Mouse (Mus musculus) forebrain, embryonic 15.5 days (tissue): ENCODE measurements around the gene Capn13. TPM values are rescaled to one million over a fixed set of nuclear protein-coding genes. Genes with fewer than 3 reads are reported as not detected.

Experiments
- ATAC-seq: fragments of 200-750 bp; cut with Nextera tagmentation; replicated peaks from 2 replicates; pipeline ENCODE4 v1.8.0; 2017; ENCODE audit warnings: mild to moderate bottlenecking, moderate TSS enrichment, moderate library complexity
- H3K27ac ChIP-seq: fragments of 300-500 bp; sonication (generic); replicated peaks from 2 replicates; pipeline ENCODE4 v1.5.1; 2015; ENCODE audit warnings: mild to moderate bottlenecking, inconsistent platforms
- H3K27me3 ChIP-seq: fragments of 300-500 bp; sonication (generic); 2 replicates; pipeline ENCODE4 v1.6.1; 2015; ENCODE audit warnings: inconsistent platforms
- H3K36me3 ChIP-seq: fragments of 300-500 bp; sonication (generic); 2 replicates; pipeline ENCODE4 v1.6.1; 2015; ENCODE audit warnings: mild to moderate bottlenecking, inconsistent platforms
- H3K4me1 ChIP-seq: fragments of 300-500 bp; sonication (generic); 2 replicates; pipeline ENCODE4 v1.6.1; 2015; ENCODE audit warnings: inconsistent platforms
- H3K4me2 ChIP-seq: fragments of 300-500 bp; sonication (generic); replicated peaks from 2 replicates; pipeline ENCODE4 v1.6.1; 2015; ENCODE audit warnings: mild to moderate bottlenecking, inconsistent platforms
- H3K4me3 ChIP-seq: fragments of 300-500 bp; sonication (generic); 2 replicates; pipeline ENCODE4 v1.5.1; 2015; ENCODE audit warnings: mild to moderate bottlenecking, inconsistent platforms
- H3K9ac ChIP-seq: fragments of 300-500 bp; sonication (generic); replicated peaks from 2 replicates; pipeline ENCODE4 v1.6.1; 2015; ENCODE audit warnings: mild to moderate bottlenecking, inconsistent platforms
- H3K9me3 ChIP-seq: fragments of 300-500 bp; sonication (generic); 2 replicates; pipeline ENCODE4 v1.6.1; 2016; ENCODE audit warnings: inconsistent platforms
- WGBS: fragments of 180-500 bp; shearing (Covaris S2); methylation state at CpG from one replicate; pipeline ENCODE4 v1.1.7; 2015; ENCODE audit warnings: mixed read lengths; 5-methylcytosine and 5-hydroxymethylcytosine counted together
- polyA plus RNA-seq: library from polyadenylated mRNA; unstranded; fragments of >200 nt; fragmentation: Nextera tagmentation; extraction: Ambion mirVana; gene quantifications from 2 replicates; pipeline ENCODE4 v1.2.1, GENCODE M21; 2015

The Capn13 gene
- polyA plus RNA-seq, 1 experiment from 2014 or later, result not detected

GRCm38 (mm10) chr17:73329071-73329470 lies 71.6 kb downstream of the Capn13 start:
- Histone ChIP-seq H3K4me3 (no peak overlapping the region), H3K27me3 (no peaks in the 10 kb centered on the region), H3K27ac (no peak overlapping the region), H3K4me1 (peaks cover 7% of the 10 kb centered on the region; the same call in 1 of the 2 replicates), H3K4me2 (no peak overlapping the region), H3K9ac (no peak overlapping the region), H3K9me3 (no peaks in the 10 kb centered on the region), H3K36me3 (no peaks in the 10 kb centered on the region)
- WGBS, result 51% methylated on average over 5 of the region's 5 CpGs
- ATAC-seq, result no peak

- WGBS, result 45% methylated on average over 6 of the region's 6 CpGs
Measured at GRCm38 (mm10) chr17:73325314-73325713, 75.4 kb downstream of the Capn13 start.

GRCm38 (mm10) chr17:73324732-73325131 lies 75.9 kb downstream of the Capn13 start:
- no peak overlapping the region for H3K9ac ChIP-seq
- H3K9me3 ChIP-seq, result no peaks in the 10 kb centered on the region
- H3K27ac ChIP-seq, result no peak overlapping the region
- H3K27me3 ChIP-seq, result no peaks in the 10 kb centered on the region
- H3K4me3 ChIP-seq, result no peak overlapping the region
- peaks cover 7% of the 10 kb centered on the region; the same call in 1 of the 2 replicates for H3K4me1 ChIP-seq
- no peaks in the 10 kb centered on the region for H3K36me3 ChIP-seq
- no peak overlapping the region for H3K4me2 ChIP-seq
- 47% methylated on average over 6 of the region's 6 CpGs for WGBS
- no peak for ATAC-seq

More at GRCm38 (mm10) chr17:73325314-73325713, 75.4 kb downstream of the Capn13 start:
- Histone ChIP-seq H3K36me3 (no peaks in the 10 kb centered on the region), H3K27ac (no peak overlapping the region), H3K27me3 (no peaks in the 10 kb centered on the region), H3K4me2 (no peak overlapping the region), H3K4me3 (no peak overlapping the region), H3K9ac (no peak overlapping the region), H3K4me1 (peaks cover 7% of the 10 kb centered on the region; the same call in 1 of the 2 replicates), H3K9me3 (no peaks in the 10 kb centered on the region)
- ATAC-seq, result no peak

GRCm38 (mm10) chr17:73323981-73324380 lies 76.7 kb downstream of the Capn13 start:
- Histone ChIP-seq H3K9me3 (no peaks in the 10 kb centered on the region), H3K4me1 (peaks cover 7% of the 10 kb centered on the region; the same call in 1 of the 2 replicates), H3K4me3 (no peak overlapping the region), H3K27me3 (no peaks in the 10 kb centered on the region), H3K36me3 (no peaks in the 10 kb centered on the region), H3K27ac (no peak overlapping the region), H3K9ac (no peak overlapping the region), H3K4me2 (no peak overlapping the region)
- WGBS, result 80% methylated on average over 3 of the region's 3 CpGs
- no peak for ATAC-seq

GRCm38 (mm10) chr17:73314786-73315185 lies 85.9 kb downstream of the Capn13 start:
- H3K4me3 ChIP-seq, result no peak overlapping the region
- no peak for ATAC-seq
- 95% methylated on average over 13 of the region's 13 CpGs for WGBS
- H3K9me3 ChIP-seq, result no peaks in the 10 kb centered on the region
- no peaks in the 10 kb centered on the region for H3K4me1 ChIP-seq
- no peaks in the 10 kb centered on the region for H3K27me3 ChIP-seq
- H3K9ac ChIP-seq, result no peak overlapping the region
- H3K36me3 ChIP-seq, result no peaks in the 10 kb centered on the region
- H3K27ac ChIP-seq, result no peak overlapping the region
- no peak overlapping the region for H3K4me2 ChIP-seq

GRCm38 (mm10) chr17:73311491-73311890 lies 89.2 kb downstream of the Capn13 start:
- H3K36me3 ChIP-seq, result no peaks in the 10 kb centered on the region
- H3K27ac ChIP-seq, result no peak overlapping the region
- no peaks in the 10 kb centered on the region for H3K27me3 ChIP-seq
- H3K9me3 ChIP-seq, result no peaks in the 10 kb centered on the region
- WGBS, result 92% methylated on average over 5 of the region's 5 CpGs
- no peak overlapping the region for H3K4me2 ChIP-seq
- H3K4me3 ChIP-seq, result no peak overlapping the region
- H3K9ac ChIP-seq, result no peak overlapping the region
- ATAC-seq, result no peak
- no peaks in the 10 kb centered on the region for H3K4me1 ChIP-seq

GRCm38 (mm10) chr17:73308691-73309090 lies 92.0 kb downstream of the Capn13 start:
- H3K9ac ChIP-seq, result no peak overlapping the region
- no peaks in the 10 kb centered on the region for H3K36me3 ChIP-seq
- H3K27ac ChIP-seq, result no peak overlapping the region
- H3K4me1 ChIP-seq, result no peaks in the 10 kb centered on the region
- H3K4me3 ChIP-seq, result no peak overlapping the region
- WGBS, result 90% methylated on average over 4 of the region's 4 CpGs
- H3K27me3 ChIP-seq, result no peaks in the 10 kb centered on the region
- no peak overlapping the region for H3K4me2 ChIP-seq
- no peaks in the 10 kb centered on the region for H3K9me3 ChIP-seq
- ATAC-seq, result no peak

- no peak overlapping the region for H3K4me3 ChIP-seq
- H3K4me1 ChIP-seq, result 0 out of 2 replicates have a peak, but pooled peaks cover 3% of the 10 kb centered on the region
- no peak overlapping the region for H3K27ac ChIP-seq
- 68% methylated on average over 7 of the region's 7 CpGs for WGBS
- no peaks in the 10 kb centered on the region for H3K27me3 ChIP-seq
- H3K36me3 ChIP-seq, result no peaks in the 10 kb centered on the region
- no peak for ATAC-seq
- H3K9me3 ChIP-seq, result no peaks in the 10 kb centered on the region
- H3K4me2 ChIP-seq, result no peak overlapping the region
- no peak overlapping the region for H3K9ac ChIP-seq
Measured at GRCm38 (mm10) chr17:73306626-73307025, 94.0 kb downstream of the Capn13 start.

- WGBS, result 61% methylated on average over 9 of the region's 9 CpGs
- Histone ChIP-seq H3K27me3 (no peaks in the 10 kb centered on the region), H3K4me2 (no peak overlapping the region)
Measured at GRCm38 (mm10) chr17:73305622-73306021, 95.0 kb downstream of the Capn13 start.

GRCm38 (mm10) chr17:73304086-73304812 lies 96.4 kb downstream of the Capn13 start:
- Histone ChIP-seq H3K4me3 (no peak overlapping the region), H3K27ac (no peak overlapping the region), H3K4me2 (no peak overlapping the region), H3K9ac (no peak overlapping the region), H3K27me3 (no peaks in the 10 kb centered on the region), H3K36me3 (no peaks in the 10 kb centered on the region), H3K4me1 (0 out of 2 replicates have a peak, but pooled peaks cover 3% of the 10 kb centered on the region), H3K9me3 (no peaks in the 10 kb centered on the region)
- no peak for ATAC-seq
- 78% methylated on average over 19 of the region's 19 CpGs for WGBS

More at GRCm38 (mm10) chr17:73305622-73306021, 95.0 kb downstream of the Capn13 start:
- H3K4me3 ChIP-seq, result no peak overlapping the region
- no peak overlapping the region for H3K27ac ChIP-seq
- H3K36me3 ChIP-seq, result no peaks in the 10 kb centered on the region
- H3K4me1 ChIP-seq, result 0 out of 2 replicates have a peak, but pooled peaks cover 3% of the 10 kb centered on the region
- peak; percentile 44; the same call in 1 of the 2 replicates for ATAC-seq
- no peak overlapping the region for H3K9ac ChIP-seq
- H3K9me3 ChIP-seq, result no peaks in the 10 kb centered on the region

GRCm38 (mm10) chr17:73303676-73304075 lies 97.0 kb downstream of the Capn13 start:
- Histone ChIP-seq H3K27me3 (no peaks in the 10 kb centered on the region), H3K9ac (no peak overlapping the region), H3K4me2 (no peak overlapping the region), H3K27ac (no peak overlapping the region), H3K4me1 (0 out of 2 replicates have a peak, but pooled peaks cover 3% of the 10 kb centered on the region), H3K9me3 (no peaks in the 10 kb centered on the region), H3K36me3 (no peaks in the 10 kb centered on the region), H3K4me3 (no peak overlapping the region)
- ATAC-seq, result no peak
- WGBS, result 78% methylated on average over 13 of the region's 13 CpGs

GRCm38 (mm10) chr17:73303217-73303616 lies 97.4 kb downstream of the Capn13 start:
- 0 out of 2 replicates have a peak, but pooled peaks cover 3% of the 10 kb centered on the region for H3K4me1 ChIP-seq
- no peaks in the 10 kb centered on the region for H3K36me3 ChIP-seq
- H3K27me3 ChIP-seq, result no peaks in the 10 kb centered on the region
- no peak overlapping the region for H3K4me3 ChIP-seq
- no peak overlapping the region for H3K4me2 ChIP-seq
- H3K9ac ChIP-seq, result no peak overlapping the region
- ATAC-seq, result peak; percentile 53
- H3K27ac ChIP-seq, result no peak overlapping the region
- WGBS, result 32% methylated on average over 5 of the region's 5 CpGs
- H3K9me3 ChIP-seq, result no peaks in the 10 kb centered on the region
